In genomic region chr3:95658868-95659712, GRCm38 (mm10) we compare ENCODE assay signal across 8 mouse cellular contexts. TPM values are rescaled to one million over a fixed set of nuclear protein-coding genes. Genes with fewer than 3 reads are reported as not detected.
A peak's percentile ranks its signal among the peaks of the same experiment; 100 is the strongest.
DNase-seq lines count a peak whose midpoint lies in the region; ATAC-seq and TF ChIP-seq lines count a peak whose summit lies in the region.

No protein-coding gene starts in this region.

- H3K4me3 ChIP-seq in embryonic facial prominence, embryonic 15.5 days (replicated peaks) = peak overlapping the region; percentile 93
- H3K4me3 ChIP-seq in liver, embryonic 12.5 days = peak overlapping the region; percentile 100
- H3K4me3 ChIP-seq in stomach, postnatal 0 days (ENCODE audit: low read depth, low read length) = peak overlapping the region; percentile 92

- under 1% methylated on average over 106 of the region's 113 CpGs for WGBS in embryonic facial prominence, embryonic 15.5 days
- under 1% methylated on average over 112 of the region's 113 CpGs for WGBS in liver, embryonic 12.5 days (ENCODE audit: insufficient replicate concordance)
- under 1% methylated on average over 90 of the region's 113 CpGs for WGBS in stomach, postnatal 0 days

- H3K27ac ChIP-seq in embryonic facial prominence, embryonic 15.5 days (replicated peaks) = peak overlapping the region; percentile 97
- H3K27ac ChIP-seq in liver, embryonic 12.5 days = peak overlapping the region; percentile 98
- H3K27ac ChIP-seq in stomach, postnatal 0 days (replicated peaks) = peak overlapping the region; percentile 99

- H3K9ac ChIP-seq in embryonic facial prominence, embryonic 15.5 days = peak overlapping the region; percentile 99
- H3K9ac ChIP-seq in liver, embryonic 12.5 days = peak overlapping the region; percentile 100
- peak overlapping the region; percentile 100 for H3K9ac ChIP-seq in stomach, postnatal 0 days (ENCODE audit: low read length)

- DNase-seq in A20 (ENCODE audit: low read depth, low spot score) = peak; percentile 70
- peak; percentile 81 for DNase-seq in adrenal gland, postnatal 10 days
- DNase-seq in heart, adult 9 months (ENCODE audit: low spot score in 2 of 2) = peak; percentile 87 to 89
- peak; percentile 81 for DNase-seq in kidney, adult 9 months
- DNase-seq in natural killer cell, adult 2 months (ENCODE audit: low spot score in 2 of 2) = peak; percentile 75 to 79
- DNase-seq in stomach, postnatal 0 days (ENCODE audit: low spot score) = peak; percentile 78

- H3K4me2 ChIP-seq in embryonic facial prominence, embryonic 15.5 days (replicated peaks) = peak overlapping the region; percentile 69
- H3K4me2 ChIP-seq in liver, embryonic 12.5 days = peak overlapping the region; percentile 85
- H3K4me2 ChIP-seq in stomach, postnatal 0 days (replicated peaks; ENCODE audit: low read depth) = peak overlapping the region; percentile 79

- H3K27me3 ChIP-seq in embryonic facial prominence, embryonic 15.5 days = no peaks in the 10 kb centered on the region
- H3K27me3 ChIP-seq in liver, embryonic 12.5 days (replicated peaks) = no peaks in the 10 kb centered on the region
- no peaks in the 10 kb centered on the region for H3K27me3 ChIP-seq in stomach, postnatal 0 days (ENCODE audit: control insufficient read depth, insufficient read depth, low read length)

- H3K9me3 ChIP-seq in embryonic facial prominence, embryonic 15.5 days (replicated peaks) = no peaks in the 10 kb centered on the region
- H3K9me3 ChIP-seq in liver, embryonic 12.5 days (replicated peaks) = no peaks in the 10 kb centered on the region
- no peaks in the 10 kb centered on the region for H3K9me3 ChIP-seq in stomach, postnatal 0 days (ENCODE audit: control insufficient read depth, low read length)

- ATAC-seq in embryonic facial prominence, embryonic 15.5 days (ENCODE audit: insufficient number of reproducible peaks, low FRiP score, low TSS enrichment, low read depth) = peak; percentile 45
- peak; percentile 28 for ATAC-seq in liver, embryonic 12.5 days
- ATAC-seq in stomach, postnatal 0 days (ENCODE audit: low FRiP score, low TSS enrichment) = peak; percentile 45

- no peak for TF ChIP-seq CTCF in stomach, postnatal 0 days (IDR thresholded peaks at IDR 0.05; ENCODE audit: low read depth)

- peaks cover 43% of the 10 kb centered on the region for H3K4me1 ChIP-seq in embryonic facial prominence, embryonic 15.5 days
- peaks cover 66% of the 10 kb centered on the region for H3K4me1 ChIP-seq in liver, embryonic 12.5 days
- H3K4me1 ChIP-seq in stomach, postnatal 0 days (replicated peaks; ENCODE audit: control insufficient read depth, insufficient read depth) = peaks cover 4% of the 10 kb centered on the region; the same call in 1 of the 2 replicates

- no peak for TF ChIP-seq EP300 in stomach, postnatal 0 days (optimal IDR thresholded peaks at IDR 0.05)

- peaks cover 26% of the 10 kb centered on the region for H3K36me3 ChIP-seq in embryonic facial prominence, embryonic 15.5 days
- peaks cover 44% of the 10 kb centered on the region for H3K36me3 ChIP-seq in liver, embryonic 12.5 days
- peaks cover 14% of the 10 kb centered on the region for H3K36me3 ChIP-seq in stomach, postnatal 0 days (ENCODE audit: control insufficient read depth, insufficient read depth, low read length)

RNA-seq across cellular contexts. Expression of gene Mcl1, which starts 0.5 kb away (rescaled TPM):
- total RNA-seq in adrenal gland, postnatal 10 days (2021) = 100 to 1,000 TPM; 116 to 144 TPM
- 51.8 and 55.4 TPM in 2 replicates for polyA plus RNA-seq in embryonic facial prominence, embryonic 15.5 days (2015; fragmentation: Nextera tagmentation; extraction: Ambion mirVana)
- 66.5 and 73.8 TPM in 2 replicates for polyA plus RNA-seq in liver, embryonic 12.5 days (2016; fragmentation: Nextera tagmentation; extraction: Ambion mirVana)
- polyA plus RNA-seq in stomach, postnatal 0 days (2015; fragmentation: Nextera tagmentation; extraction: Ambion mirVana) = 57.9 and 59.2 TPM in 2 replicates

RNA-seq across cellular contexts. Expression of gene Adamtsl4, which starts 28.6 kb away (rescaled TPM):
- total RNA-seq in adrenal gland, postnatal 10 days (2021) = 10 to 100 TPM; 13.3 to 13.4 TPM
- 3.8 and 4.2 TPM in 2 replicates for polyA plus RNA-seq in embryonic facial prominence, embryonic 15.5 days (2015; fragmentation: Nextera tagmentation; extraction: Ambion mirVana)
- polyA plus RNA-seq in liver, embryonic 12.5 days (2016; fragmentation: Nextera tagmentation; extraction: Ambion mirVana) = 0.30 and 0.35 TPM in 2 replicates
- polyA plus RNA-seq in stomach, postnatal 0 days (2015; fragmentation: Nextera tagmentation; extraction: Ambion mirVana) = 9.4 and 10.4 TPM in 2 replicates

RNA-seq across cellular contexts. Expression of gene Ensa, which starts 34.3 kb away (rescaled TPM):
- 10 to 100 TPM; 67.8 to 68.1 TPM for total RNA-seq in adrenal gland, postnatal 10 days (2021)
- polyA plus RNA-seq in embryonic facial prominence, embryonic 15.5 days (2015; fragmentation: Nextera tagmentation; extraction: Ambion mirVana) = 74.8 and 77.9 TPM in 2 replicates
- 42.9 and 45.0 TPM in 2 replicates for polyA plus RNA-seq in liver, embryonic 12.5 days (2016; fragmentation: Nextera tagmentation; extraction: Ambion mirVana)
- polyA plus RNA-seq in stomach, postnatal 0 days (2015; fragmentation: Nextera tagmentation; extraction: Ambion mirVana) = 42.3 and 44.2 TPM in 2 replicates

Comparison
In these comparisons a context has a peak if more than half of its experiments do, and no peak if none do; other contexts are left out.
1. Peak in every context shown above with its lines: DNase-seq, ATAC-seq, H3K4me3 ChIP-seq and H3K27ac ChIP-seq.